Mouse (Mus musculus) hindbrain, embryonic 14.5 days (tissue): ENCODE results near the gene Kif13a. TPM values are rescaled to one million over a fixed set of nuclear protein-coding genes. Genes with fewer than 3 reads are reported as not detected.

ENCODE experiments used
- ATAC-seq: fragments of 200-750 bp; cut with Nextera tagmentation; 2 replicates; pipeline ENCODE4 v1.8.0; 2017; ENCODE audit warnings: moderate number of reproducible peaks, mild to moderate bottlenecking, moderate TSS enrichment, moderate library complexity; ENCODE audit not compliant: low FRiP score
- DNase-seq: peaks from one replicate; pipeline ENCODE4 v3.0.0-alpha.2; 2015; ENCODE audit warnings: low spot score
- H3K27ac ChIP-seq: fragments of 300-500 bp; sonication (generic); 2 replicates; pipeline ENCODE4 v1.5.1; 2014; ENCODE audit warnings: mild to moderate bottlenecking, moderate library complexity
- H3K27me3 ChIP-seq: fragments of 300-500 bp; sonication (generic); 2 replicates; pipeline ENCODE4 v1.6.1; 2014; ENCODE audit warnings: mild to moderate bottlenecking, low read length, mixed read lengths; ENCODE audit not compliant: control insufficient read depth, insufficient read depth
- H3K36me3 ChIP-seq: fragments of 300-500 bp; sonication (generic); replicated peaks from 2 replicates; pipeline ENCODE4 v1.6.1; 2014; ENCODE audit not compliant: control insufficient read depth, insufficient read depth
- H3K4me1 ChIP-seq: fragments of 300-500 bp; sonication (generic); replicated peaks from 2 replicates; pipeline ENCODE4 v1.6.1; 2014; ENCODE audit warnings: antibody characterized with exemption, low read length, mixed read lengths; ENCODE audit not compliant: control insufficient read depth, insufficient read depth
- H3K4me2 ChIP-seq: fragments of 300-500 bp; sonication (generic); replicated peaks from 2 replicates; pipeline ENCODE4 v1.6.1; 2014; ENCODE audit warnings: mild to moderate bottlenecking, moderate library complexity
- H3K4me3 ChIP-seq: fragments of 300-500 bp; sonication (generic); replicated peaks from 2 replicates; pipeline ENCODE4 v1.5.1; 2014; ENCODE audit warnings: mild to moderate bottlenecking, low read length
- H3K9ac ChIP-seq: fragments of 300-500 bp; sonication (generic); 2 replicates; pipeline ENCODE4 v1.6.1; 2014
- H3K9me3 ChIP-seq: fragments of 300-500 bp; sonication (generic); 2 replicates; pipeline ENCODE4 v1.6.1; 2016; ENCODE audit warnings: low read length; ENCODE audit not compliant: control insufficient read depth
- WGBS: fragments of 180-500 bp; shearing (Covaris S2); extraction: QIAGEN DNeasy Blood & Tissue Kit; methylation state at CpG from one replicate; pipeline ENCODE4 v1.1.7; 2014; 5-methylcytosine and 5-hydroxymethylcytosine counted together
- polyA plus RNA-seq: library from polyadenylated mRNA; unstranded; fragments of >200 nt; fragmentation: Nextera tagmentation; extraction: Ambion mirVana; gene quantifications from 2 replicates; pipeline ENCODE4 v1.2.1, GENCODE M21; 2014

Kif13a gene
- polyA plus RNA-seq, 1 experiment from 2014 or later = 14.3 TPM

DNA sequence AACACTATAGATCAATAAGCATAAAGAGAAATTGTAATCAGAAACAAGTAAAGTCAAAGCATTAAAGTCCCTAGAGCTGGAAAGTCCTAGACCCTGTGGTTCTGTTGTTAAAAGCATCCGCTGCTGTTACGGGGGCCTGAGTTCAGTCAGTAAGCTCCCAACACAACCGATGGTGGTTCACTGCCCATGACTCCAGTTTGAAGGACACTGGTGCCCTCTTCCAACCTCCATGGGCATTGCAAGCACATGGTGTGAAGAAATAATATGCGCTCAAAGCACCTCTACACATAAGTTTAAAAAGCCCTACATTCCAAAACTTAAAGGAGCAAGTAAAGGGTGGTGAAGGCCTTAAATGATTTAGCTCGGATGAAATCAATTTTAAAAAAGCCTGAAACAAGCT, 226.5 kb downstream of the Kif13a start:
- Histone ChIP-seq H3K36me3 (peaks cover 35% of the 10 kb centered on the region), H3K9me3 (no peaks in the 10 kb centered on the region), H3K27ac (no peak overlapping the region), H3K4me3 (no peak overlapping the region), H3K4me2 (no peak overlapping the region), H3K27me3 (no peaks in the 10 kb centered on the region), H3K9ac (no peak overlapping the region), H3K4me1 (no peaks in the 10 kb centered on the region)
- ATAC-seq (no peak), DNase-seq (no peak)
- 88% methylated on average over 5 of the region's 5 CpGs for WGBS

GRCm38 (mm10) chr13:46701486-46701885, 228.2 kb downstream of the Kif13a start:
- Histone ChIP-seq H3K27ac (no peak overlapping the region), H3K9ac (no peak overlapping the region), H3K4me2 (no peak overlapping the region), H3K27me3 (no peaks in the 10 kb centered on the region), H3K9me3 (no peaks in the 10 kb centered on the region), H3K4me3 (no peak overlapping the region), H3K36me3 (peaks cover 33% of the 10 kb centered on the region), H3K4me1 (no peaks in the 10 kb centered on the region)
- no peak for ATAC-seq
- WGBS = 95% methylated on average over 2 of the region's 2 CpGs
- no peak for DNase-seq

DNA sequence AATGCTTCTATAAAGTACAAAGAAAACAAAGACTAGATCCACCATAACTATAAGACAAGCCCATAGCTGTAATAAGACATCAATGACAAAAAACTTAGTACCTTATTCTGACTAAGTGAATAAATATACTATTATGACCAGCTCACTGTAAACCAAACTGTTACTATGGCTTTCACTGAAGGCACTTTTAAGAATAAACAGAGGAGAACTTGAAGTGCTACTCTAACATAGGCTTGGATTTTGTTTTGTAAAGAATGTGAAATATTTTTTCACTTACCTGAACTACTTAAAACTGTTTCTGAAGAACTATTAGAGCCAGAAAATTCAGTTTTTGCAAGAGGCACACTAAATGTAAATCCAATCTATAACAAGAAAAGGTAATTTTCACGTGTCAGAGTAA, 230.3 kb downstream of the Kif13a start:
- Histone ChIP-seq H3K9ac (no peak overlapping the region), H3K4me1 (no peaks in the 10 kb centered on the region), H3K36me3 (peaks cover 42% of the 10 kb centered on the region), H3K4me3 (no peak overlapping the region), H3K27ac (no peak overlapping the region), H3K27me3 (no peaks in the 10 kb centered on the region), H3K9me3 (no peaks in the 10 kb centered on the region), H3K4me2 (no peak overlapping the region)
- ATAC-seq (no peak), DNase-seq (no peak)
- 95% methylated on average over 1 of the region's 1 CpGs for WGBS

Other genes with a start within 250 kb of the Kif13a start
- 25.9 and 33.2 TPM in 2 replicates for gene Nup153, start 201.9 kb downstream of the Kif13a start, polyA plus RNA-seq
- 15.3 and 20.7 TPM in 2 replicates for gene Nhlrc1, start 85.0 kb upstream of the Kif13a start, polyA plus RNA-seq
- 18.2 and 21.2 TPM in 2 replicates for gene Kdm1b, start 113.6 kb upstream of the Kif13a start, polyA plus RNA-seq
- gene Tpmt, start 114.9 kb upstream of the Kif13a start, polyA plus RNA-seq = 20.1 and 21.9 TPM in 2 replicates
- 97.3 and 98.4 TPM in 2 replicates for gene Dek, start 176.3 kb upstream of the Kif13a start, polyA plus RNA-seq
- 1.4 and 1.7 TPM in 2 replicates for gene Rnf144b, start 192.8 kb upstream of the Kif13a start, polyA plus RNA-seq